Mouse (Mus musculus): ENCODE results near the gene Bahcc1.

DNA sequence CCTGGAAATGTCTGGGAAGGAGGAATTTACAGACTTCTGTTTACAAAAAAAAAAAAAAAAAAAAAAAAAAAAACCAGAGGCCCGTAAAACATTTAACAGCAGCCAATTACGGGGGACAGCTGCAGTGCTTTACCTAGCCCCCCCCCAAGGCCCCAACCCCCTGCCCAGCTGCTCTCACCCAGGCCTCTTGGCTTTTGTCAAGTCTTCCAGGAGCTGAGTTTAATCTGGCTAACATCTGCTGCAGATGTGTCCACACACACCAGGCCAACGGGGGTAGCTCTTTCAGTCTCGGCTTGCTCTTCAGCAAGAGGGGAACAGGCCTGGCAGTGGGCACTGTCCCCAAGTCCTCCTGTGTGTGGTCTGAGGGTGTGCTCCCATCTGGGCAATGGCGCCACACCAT lies 32.7 kb downstream of the Bahcc1 start:
- TF ChIP-seq POLR2A (IDR thresholded peaks at IDR 0.05; ENCODE audit: borderline replicate concordance, extremely low read depth, low read depth, low read length) (no peak), CTCF (IDR thresholded peaks at IDR 0.05; ENCODE audit: insufficient read depth, low read length) (no peak)
